Mouse (Mus musculus) liver, postnatal 0 days (tissue): ENCODE data around the gene G3bp2.

ENCODE experiments used
- CTCF ChIP-seq: sonication (generic); IDR thresholded peaks from 2 replicates; pipeline ENCODE4 v1.5.1; 2016; ENCODE audit warnings: antibody characterized with exemption, low read depth
- EP300 ChIP-seq: IDR thresholded peaks from 2 replicates; pipeline ENCODE4 v1.6.1; 2016; ENCODE audit warnings: antibody characterized with exemption, low read depth, mild to moderate bottlenecking

DNA sequence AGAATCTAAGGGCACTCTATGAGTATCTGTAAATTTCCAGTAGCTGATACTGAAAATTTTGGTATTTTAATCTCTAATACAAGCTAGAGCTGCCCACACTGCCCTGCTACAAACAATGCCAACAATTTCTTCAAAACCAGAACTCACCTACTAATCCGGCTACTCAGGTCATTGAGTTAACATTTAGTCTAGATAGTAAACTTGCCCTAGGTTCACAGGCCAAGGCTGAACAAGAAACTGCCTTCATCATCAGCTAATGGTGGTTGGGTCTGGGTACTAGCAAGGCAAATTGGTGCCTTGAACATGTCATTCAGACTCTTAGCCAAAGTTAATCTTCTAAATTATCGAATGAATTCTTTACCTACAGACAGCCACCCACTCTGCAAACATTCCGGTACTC is 2.2 kb downstream of the G3bp2 start:
- TF ChIP-seq CTCF (no peak), EP300 (no peak)
